Mouse (Mus musculus): Measurements from ENCODE around the gene Tctex1d1.

The Tctex1d1 gene

DNA sequence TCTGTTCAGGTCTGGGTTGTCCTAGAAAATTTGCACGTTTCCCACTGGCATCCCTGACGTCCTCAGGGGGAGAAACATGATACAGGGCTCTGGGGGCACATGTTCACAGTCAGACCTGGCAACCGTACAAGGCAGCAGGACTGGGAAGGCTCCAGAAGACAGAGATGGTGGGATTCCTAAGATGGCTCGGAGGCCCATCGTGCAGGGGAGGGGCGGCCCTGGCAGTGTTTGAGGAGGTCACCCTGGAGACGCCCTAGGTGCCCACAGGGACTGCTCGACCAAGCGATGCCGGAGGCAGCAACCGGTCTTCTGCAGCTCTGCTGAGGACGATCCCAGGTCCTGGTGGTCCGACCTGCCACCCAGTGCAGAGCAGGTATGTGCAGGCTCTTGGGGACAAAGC lies at the start of gene Tctex1d1:
Gene Tctex1d1, plus strand, starts transcription at position 167 of the 400 bp plus-strand sequence.
- in situ Hi-C loops (cut with MboI; ENCODE audit: low sequenced_read_pairs): no loop called here

- in situ Hi-C loops (cut with MboI; ENCODE audit: low sequenced_read_pairs): no loop called here
Observed at GRCm38 (mm10) chr4:102929491-102929890, 48.9 kb upstream of the Tctex1d1 start.

DNA sequence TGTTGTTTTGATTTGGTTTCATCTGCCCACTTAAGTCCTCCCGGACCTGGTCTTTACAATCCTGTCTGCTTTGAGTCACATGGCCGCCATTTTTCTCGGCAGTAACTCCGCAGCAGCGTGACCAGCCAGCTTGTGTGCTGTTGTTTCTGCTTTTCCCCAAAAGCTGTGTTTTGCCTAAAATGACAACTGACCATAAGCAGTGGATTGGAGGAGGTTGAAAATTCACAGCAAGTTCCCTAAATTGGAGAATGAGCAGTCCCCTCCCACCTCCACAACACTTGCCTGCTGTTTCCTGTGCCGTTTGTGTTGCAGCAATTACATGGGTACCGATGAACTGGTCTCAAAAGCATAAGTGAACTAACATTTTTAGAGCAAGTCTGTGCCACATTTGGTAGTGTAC lies 47.7 kb upstream of the Tctex1d1 start:
- in situ Hi-C loops (cut with MboI; ENCODE audit: low sequenced_read_pairs): no loop called here

GRCm38 (mm10) chr4:102940266-102940665 lies 38.1 kb upstream of the Tctex1d1 start:
- in situ Hi-C loops (cut with MboI; ENCODE audit: low sequenced_read_pairs): no loop called here

- in situ Hi-C loops (cut with MboI; ENCODE audit: low sequenced_read_pairs): no loop called here
Observed at GRCm38 (mm10) chr4:102940738-102941137, 37.7 kb upstream of the Tctex1d1 start.

GRCm38 (mm10) chr4:102944325-102944724 lies 34.1 kb upstream of the Tctex1d1 start:
- in situ Hi-C loops (cut with MboI; ENCODE audit: low sequenced_read_pairs): no loop called here

DNA sequence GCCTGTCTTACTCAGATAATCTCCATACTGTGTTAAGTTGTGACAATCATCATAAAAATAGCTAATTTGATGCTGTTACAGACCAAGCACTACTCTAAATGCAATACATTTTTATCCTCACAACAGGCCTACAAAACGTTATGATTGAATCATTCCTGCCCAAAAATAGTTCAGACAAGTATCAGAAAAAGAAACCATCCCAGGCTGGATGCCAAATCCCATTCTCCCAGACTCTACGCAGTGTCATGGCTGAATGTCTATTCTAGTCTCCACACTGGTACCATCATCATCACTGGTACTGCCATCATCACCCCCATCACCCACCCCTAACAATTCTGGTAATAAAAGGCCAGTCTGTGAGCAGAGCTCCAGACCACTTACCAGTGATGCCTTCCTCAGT lies 25.9 kb upstream of the Tctex1d1 start:
- in situ Hi-C loops (cut with MboI; ENCODE audit: low sequenced_read_pairs): no loop called here

DNA sequence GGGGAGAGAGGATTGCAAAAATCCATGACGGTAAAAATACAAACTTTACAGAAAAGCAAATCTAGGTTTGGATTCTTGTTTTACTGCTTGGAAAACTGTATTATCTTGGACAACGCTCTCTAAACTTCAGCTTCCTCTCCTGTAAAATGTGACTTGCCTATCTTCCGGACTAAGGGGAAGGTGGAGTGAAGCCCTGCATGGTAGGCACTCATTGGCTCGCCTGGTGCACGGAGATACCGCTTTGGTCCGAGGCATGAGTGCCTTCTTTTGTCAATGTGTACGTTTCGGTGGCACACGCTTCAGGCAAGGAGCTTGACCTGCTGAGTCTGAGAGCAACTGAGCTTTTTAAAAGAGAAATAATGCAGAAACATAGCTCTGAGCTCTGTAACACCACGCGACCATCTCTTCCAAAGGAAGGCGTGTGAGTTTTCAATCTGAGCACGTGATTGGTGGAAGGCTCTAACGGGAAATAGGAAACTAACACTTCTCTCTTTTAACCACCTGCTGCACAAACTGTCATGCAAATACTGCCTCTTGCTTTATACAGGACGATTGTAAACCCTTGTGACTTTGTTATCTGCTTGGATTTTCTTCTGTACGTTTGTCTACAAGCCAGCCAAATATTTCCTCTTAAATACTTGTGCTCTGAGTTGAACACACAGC lies 23.0 kb upstream of the Tctex1d1 start:
- in situ Hi-C loops (cut with MboI; ENCODE audit: low sequenced_read_pairs): no loop called here

- in situ Hi-C loops (cut with MboI; ENCODE audit: low sequenced_read_pairs): no loop called here
Observed at GRCm38 (mm10) chr4:102959409-102959808, 19.0 kb upstream of the Tctex1d1 start.

DNA sequence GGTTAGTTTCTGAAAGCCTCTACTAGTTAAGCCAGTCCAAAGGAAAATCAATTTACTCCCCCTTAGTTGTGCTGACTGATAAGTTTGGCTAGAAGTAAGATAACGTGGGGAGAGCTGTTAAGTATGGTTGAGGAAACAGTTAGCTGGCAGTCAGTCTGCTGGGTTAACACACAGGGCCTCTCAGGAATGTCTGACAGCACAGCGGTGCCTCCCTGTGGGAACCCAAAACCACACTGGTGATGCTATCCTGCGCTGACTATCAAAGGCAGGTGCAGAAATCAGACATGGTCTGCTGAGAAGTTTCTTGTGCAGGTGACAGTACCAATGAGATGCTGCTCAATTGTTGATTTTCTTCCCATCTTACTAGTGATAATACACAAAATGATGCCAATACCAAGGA lies 14.2 kb upstream of the Tctex1d1 start:
- in situ Hi-C loops (cut with MboI; ENCODE audit: low sequenced_read_pairs): no loop called here

GRCm38 (mm10) chr4:102967811-102968210 lies 10.6 kb upstream of the Tctex1d1 start:
- in situ Hi-C loops (cut with MboI; ENCODE audit: low sequenced_read_pairs): no loop called here

- in situ Hi-C loops (cut with MboI; ENCODE audit: low sequenced_read_pairs): no loop called here
Observed at GRCm38 (mm10) chr4:102969599-102969998, 8.8 kb upstream of the Tctex1d1 start.

- in situ Hi-C loops (cut with MboI; ENCODE audit: low sequenced_read_pairs): no loop called here
Observed at GRCm38 (mm10) chr4:102971159-102971558, 7.2 kb upstream of the Tctex1d1 start.

GRCm38 (mm10) chr4:102972071-102972470 lies 6.3 kb upstream of the Tctex1d1 start:
- in situ Hi-C loops (cut with MboI; ENCODE audit: low sequenced_read_pairs): no loop called here

DNA sequence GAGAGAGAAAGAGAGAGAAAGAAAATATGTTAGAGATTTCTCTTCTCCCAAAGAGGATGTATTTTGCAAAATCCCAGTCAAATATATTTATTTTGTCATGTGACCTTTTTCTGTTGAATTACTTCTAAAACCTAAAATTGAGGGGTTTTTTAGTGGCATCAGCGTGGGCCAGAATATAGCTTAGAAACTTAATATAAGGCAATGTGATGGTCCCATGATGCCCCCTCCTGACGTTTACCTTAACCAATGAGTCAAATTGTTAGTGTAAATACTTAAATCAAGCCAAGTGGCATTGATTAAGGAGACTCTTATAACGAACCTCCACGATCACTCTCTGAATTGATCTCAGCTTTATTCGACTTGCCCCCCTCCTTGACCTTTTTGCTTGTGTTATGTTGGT lies 4.2 kb upstream of the Tctex1d1 start:
- in situ Hi-C loops (cut with MboI; ENCODE audit: low sequenced_read_pairs): no loop called here

DNA sequence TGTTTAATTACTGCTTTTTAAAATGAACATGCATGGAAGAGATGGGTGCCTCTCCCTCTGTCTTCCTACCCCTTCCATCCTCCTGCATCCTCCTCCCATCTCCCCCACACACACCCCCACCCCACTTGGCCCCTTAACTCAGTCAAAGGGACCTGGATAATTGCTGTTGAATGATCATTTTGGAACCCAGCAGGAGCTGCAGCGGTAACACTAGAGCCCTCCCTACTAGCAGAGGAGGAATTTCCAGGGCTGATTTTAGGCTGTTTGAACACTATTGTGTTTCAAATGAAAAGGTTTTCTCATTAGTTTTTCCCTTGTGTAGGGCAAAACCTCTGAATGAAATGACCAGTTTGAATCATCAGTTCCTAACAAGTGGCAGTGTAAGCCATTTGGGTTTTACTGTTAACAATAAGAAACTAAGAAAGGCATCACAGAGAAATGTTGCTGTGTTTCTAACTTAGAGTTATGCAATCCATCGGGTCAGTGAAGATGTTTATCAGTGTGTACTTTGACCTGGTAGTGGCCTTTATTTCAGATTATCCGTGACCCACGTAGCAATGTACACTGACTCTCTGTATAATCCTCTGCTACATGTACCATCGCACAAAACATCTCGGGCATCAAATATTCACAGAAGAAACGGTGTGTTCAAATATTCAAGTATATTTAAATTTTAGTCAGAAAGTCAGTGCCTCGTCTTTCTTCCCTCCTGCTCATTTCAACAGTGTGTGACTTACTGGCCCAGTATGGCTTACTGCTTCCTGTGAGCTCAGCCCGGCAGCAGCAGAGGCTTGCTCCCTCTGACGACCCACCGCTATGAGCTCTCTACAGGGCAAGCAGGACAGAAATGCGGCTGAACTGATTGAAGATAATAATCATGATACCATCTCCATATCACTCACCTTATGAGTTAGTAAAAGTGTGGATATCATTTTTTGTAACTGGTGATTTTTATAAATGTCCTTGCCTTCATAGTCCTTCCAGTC lies 1.8 kb upstream of the Tctex1d1 start:
- in situ Hi-C loops (cut with MboI; ENCODE audit: low sequenced_read_pairs): no loop called here

- in situ Hi-C loops (cut with MboI; ENCODE audit: low sequenced_read_pairs): no loop called here
Observed at GRCm38 (mm10) chr4:102977778-102978321, 556 bp upstream of the Tctex1d1 start.

DNA sequence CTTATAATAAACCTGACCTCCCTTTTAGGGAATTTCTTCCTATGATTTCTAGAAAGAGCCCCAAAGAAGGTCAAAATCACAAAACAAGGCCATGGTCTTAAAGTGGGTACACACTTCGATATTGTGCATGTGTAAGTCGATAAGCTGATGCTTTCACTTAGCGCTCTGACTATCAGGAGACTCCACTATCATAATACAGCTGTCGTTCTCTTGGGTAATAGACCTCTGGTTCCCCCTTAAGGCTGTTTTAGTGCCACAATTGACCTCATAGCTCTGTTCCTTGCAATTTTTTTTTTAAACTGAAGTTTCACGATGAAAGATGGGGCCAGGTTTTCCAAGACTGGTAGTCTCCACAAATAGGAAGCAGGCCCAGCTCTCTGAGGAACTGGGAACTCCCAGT lies 979 bp downstream of the Tctex1d1 start:
- in situ Hi-C loops (cut with MboI; ENCODE audit: low sequenced_read_pairs): no loop called here

- in situ Hi-C loops (cut with MboI; ENCODE audit: low sequenced_read_pairs): loop anchor here (10.0 kb wide), 1 partner anchor 163 kb away; no protein-coding TSS in a partner anchor
Observed at GRCm38 (mm10) chr4:102981709-102982108, 3.3 kb downstream of the Tctex1d1 start.

- in situ Hi-C loops (cut with MboI; ENCODE audit: low sequenced_read_pairs): loop anchor here (10.0 kb wide), 1 partner anchor 159 kb away; no protein-coding TSS in a partner anchor
Observed at GRCm38 (mm10) chr4:102986173-102986572, 7.8 kb downstream of the Tctex1d1 start.

- in situ Hi-C loops (cut with MboI; ENCODE audit: low sequenced_read_pairs): loop anchor here (10.0 kb wide), 1 partner anchor 158 kb away; no protein-coding TSS in a partner anchor
Observed at GRCm38 (mm10) chr4:102986917-102987316, 8.5 kb downstream of the Tctex1d1 start.

Measured in CH12F3 (cell line).